Mouse (Mus musculus): ENCODE data around the gene 1520401A03Rik.
A peak's percentile ranks its signal among the peaks of the same experiment; 100 is the strongest.

Gene 1520401A03Rik

DNA sequence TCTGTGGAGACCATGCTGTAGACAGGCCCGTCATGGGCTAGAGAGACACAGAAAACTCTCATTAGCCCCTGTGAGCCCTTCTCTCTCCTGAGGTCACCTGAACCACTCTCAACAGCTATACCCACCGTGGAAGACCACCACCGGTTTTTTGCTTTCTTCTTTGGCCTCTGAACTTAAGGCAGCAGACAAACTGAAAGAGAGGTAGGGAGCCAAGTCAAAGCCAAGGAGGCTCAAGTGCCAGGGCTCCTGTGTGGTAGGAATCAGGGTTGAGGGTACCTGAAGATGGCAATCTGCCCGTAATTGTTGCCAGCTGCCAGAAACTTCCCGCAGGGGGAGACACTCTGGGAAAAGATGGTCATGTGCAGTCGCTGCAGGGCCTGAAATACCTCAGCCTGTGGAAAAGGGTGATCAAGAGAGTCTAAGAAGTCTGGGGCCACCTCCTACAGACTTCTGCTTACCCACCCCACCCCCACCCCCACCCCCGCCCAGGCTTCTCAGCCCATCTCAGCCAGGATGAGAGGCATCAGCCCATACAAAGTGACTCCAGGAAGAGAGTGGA lies 52.0 kb downstream of the 1520401A03Rik start:
- peak; percentile 56 for DNase-seq (ENCODE audit: low read depth, low spot score)

DNA sequence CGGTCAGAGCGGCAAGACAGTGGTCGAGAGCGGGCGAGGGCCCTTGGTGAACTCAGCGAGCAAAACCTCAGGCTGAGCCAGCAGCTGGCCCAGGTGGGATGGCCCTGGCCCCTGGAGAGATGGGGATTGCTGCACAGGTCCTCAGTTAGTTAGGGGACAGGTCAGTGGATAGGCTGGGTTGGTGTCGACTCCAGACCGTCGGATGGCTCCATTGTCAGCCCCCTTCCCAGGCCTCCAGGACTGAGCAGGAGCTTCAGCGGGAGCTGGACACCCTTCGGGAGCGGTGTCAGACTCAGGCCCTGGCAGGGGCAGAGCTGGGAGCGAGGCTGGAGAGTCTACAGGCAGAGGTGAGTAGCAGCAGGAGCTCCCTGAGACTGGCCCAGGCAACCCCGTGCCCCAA lies 57.1 kb downstream of the 1520401A03Rik start:
- no peak for DNase-seq (ENCODE audit: low read depth, low spot score)

DNA sequence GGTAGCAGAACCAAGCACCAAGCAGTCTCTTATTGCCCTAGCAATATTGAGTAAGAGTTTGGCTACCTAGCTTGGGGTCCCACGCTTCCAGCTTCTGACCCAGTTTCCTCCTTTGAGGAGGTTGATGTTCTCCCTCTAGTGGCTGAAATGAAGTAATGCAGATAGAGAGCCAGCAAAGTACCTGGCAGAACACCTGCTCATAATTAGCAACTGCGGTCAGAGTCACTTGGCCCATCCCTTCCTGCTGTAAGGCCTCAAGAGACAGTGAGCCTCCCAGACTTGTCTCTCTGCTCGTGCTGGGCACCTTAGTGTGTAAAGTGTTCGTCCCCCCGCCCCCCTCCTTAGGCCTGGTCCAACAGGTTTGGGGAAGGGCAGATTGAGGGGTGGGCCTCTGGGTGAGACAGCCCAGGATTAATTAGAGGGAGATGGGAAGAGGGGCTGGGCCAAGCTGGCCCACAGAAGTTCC lies 58.0 kb downstream of the 1520401A03Rik start:
- peak; percentile 74 for DNase-seq (ENCODE audit: low read depth, low spot score)

DNA sequence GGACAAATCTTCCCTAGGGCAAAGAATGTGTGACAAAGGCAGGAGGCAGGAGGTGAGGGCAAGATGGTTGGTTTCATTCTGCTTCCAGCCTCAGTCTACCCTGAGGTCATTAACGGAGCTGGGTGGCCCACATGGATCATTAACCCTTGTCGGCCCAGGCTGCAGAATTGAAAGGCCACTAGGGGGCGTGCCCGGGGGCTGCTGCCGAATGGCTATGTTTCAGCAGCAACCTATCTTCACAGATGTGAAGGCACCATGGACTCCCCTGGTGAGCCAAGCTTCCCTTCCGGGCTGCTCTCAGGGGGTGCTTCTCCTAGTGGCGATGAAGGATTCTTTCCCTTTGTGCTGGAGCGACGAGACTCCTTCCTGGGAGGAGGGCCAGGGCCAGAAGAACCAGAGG lies 61.1 kb downstream of the 1520401A03Rik start:
- DNase-seq (ENCODE audit: low read depth, low spot score): peak; percentile 85

DNA sequence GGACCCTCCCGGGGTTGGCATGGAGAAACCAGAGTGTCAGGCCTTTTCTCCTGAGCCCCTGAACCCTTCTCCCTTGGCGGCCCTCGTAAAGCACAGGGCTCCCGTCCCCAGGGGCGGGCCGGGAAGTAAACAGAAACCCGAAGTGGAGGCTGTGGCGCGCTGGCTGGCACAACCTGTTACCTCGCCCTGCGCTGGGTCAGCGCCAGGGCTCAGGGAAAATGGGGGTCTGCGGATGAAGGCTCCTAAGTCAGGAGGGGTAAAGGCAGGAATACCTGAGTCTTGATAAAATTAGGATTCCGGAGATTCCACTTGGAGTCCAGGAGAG lies 61.7 kb downstream of the 1520401A03Rik start:
- no peak for DNase-seq (ENCODE audit: low read depth, low spot score)

DNA sequence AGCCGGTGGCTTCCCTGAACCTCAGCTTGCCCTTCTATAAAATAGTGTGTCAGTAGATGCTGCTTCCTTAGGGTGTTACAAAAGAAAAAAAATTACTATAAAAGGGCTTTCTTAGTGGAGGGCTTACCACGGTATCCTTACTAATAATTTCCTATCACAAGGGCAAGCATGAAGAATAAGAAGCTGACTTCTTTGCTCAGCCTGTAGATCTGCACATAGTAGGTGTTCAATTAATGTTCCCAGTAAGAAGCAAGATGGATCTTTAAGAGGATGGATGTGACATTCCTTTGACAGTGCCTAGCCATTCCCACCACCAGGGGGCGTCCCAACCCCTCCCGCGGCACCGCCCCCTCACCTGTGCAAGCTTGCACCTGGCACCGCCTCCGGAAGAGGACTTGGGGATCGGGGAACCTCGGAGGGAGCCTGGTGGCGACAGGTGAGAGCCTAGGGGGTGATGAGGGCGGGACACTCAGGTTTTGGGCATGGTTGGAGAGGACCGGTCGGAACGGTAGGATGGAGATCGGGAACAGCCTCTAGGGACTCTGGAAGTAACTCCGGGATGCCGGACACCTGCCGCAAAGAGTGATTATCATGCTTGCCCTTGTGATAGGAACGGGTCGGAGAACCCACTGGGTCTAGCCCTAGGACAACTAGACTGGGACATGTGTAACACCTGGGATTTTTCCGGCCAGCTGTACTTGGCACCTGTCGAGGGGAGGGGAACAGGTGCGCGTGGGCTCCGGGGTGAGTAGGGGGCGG lies 62.3 kb downstream of the 1520401A03Rik start, which contains the start of gene Bicdl2:
Gene Bicdl2, plus strand, starts transcription at position 390 of the 759 bp plus-strand sequence.
- DNase-seq (ENCODE audit: low read depth, low spot score): peak; percentile 75

DNA sequence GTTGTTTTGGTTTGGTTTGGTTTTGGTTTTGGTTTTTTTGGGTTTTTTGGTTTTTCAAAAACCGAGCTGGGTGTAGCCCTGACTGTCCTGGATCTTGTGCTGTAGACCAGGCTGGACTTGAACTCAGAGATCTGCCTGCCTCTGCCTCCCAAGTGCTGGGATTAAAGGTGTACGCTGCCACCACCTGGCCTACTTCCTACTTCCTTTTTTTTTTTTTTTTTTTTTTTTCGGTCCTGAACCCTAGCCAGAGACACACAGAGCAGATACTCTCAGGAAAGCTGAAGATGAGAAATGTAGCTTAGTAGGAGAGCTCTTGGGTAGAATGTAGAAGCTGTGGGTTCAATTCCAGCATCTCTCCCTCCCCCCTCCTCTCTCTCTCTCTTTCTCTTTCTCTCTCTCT lies 64.1 kb downstream of the 1520401A03Rik start:
- DNase-seq (ENCODE audit: low read depth, low spot score): no peak

Data from ZHBTc4 (cell line).